Mouse (Mus musculus) c-Kit-positive CD71-positive TER-119-positive erythroid progenitor cells, embryonic 14.5 days (primary cell): ENCODE data around the gene Map3k5.

Source experiments
- DNase-seq: peaks from one replicate; pipeline ENCODE4 v3.0.0-alpha.2; 2013; ENCODE audit warnings: low spot score

Gene Map3k5

DNA sequence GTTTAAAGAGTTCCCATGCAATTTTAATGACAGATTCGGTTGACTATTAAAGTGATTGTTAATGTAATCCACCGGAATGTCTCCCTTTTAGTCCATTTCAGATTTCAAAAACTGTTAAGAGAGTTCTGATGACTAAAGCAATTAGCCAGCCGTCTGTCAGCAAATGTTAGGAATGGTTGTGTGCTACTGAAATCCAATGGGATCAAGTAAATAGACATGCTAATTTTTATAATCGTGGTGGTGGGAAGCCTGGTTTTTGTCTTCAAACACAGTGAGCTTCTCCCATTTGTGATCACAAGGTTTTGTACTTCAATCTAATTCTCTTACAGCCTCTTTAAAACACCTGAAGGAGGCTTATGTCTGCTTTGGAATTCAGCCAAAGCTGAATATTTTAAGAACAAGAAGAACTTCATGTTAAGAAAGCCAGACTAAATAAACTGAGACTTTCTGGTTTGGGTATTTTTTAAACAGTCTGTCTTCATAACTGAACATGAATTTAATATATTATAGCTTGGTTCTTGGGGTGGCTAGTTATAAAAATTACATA lies 1.6 kb downstream of the Map3k5 start:
- DNase-seq, result no peak

DNA sequence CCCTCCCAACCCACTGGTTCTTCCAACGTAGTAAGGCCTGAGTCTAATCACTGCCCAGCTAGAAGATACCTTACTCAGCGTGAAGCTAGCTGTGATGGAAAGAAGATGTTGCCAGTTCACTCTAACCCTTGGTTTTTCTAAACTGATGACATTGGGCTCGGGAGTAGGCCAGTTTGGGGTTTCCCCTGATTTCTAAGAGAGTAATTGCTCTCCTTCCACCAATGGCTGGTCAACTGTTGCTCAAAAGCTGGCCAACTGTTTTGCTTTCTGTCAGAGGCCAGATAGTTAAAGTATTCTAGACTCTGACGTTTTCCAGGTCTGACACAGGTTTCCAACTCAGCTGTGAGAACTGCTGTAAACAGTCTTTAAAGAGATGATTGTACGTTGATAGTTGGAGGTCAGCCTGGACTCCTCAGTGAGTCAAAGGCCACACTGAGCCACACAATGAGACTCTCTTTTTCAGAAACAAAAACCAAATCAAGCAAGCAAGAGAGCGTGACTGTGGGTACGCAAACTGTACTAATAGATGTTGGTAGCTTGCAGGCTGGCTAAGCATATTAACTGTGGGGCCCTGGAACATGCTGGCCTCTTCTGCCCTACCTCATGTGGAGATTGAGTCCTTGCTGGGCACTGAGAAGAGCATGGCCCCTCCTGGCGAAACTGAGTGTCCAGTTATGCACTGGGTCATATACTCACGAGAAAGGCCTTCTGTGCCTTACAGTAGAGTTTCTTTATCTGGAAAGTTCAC lies 2.9 kb downstream of the Map3k5 start:
- DNase-seq, result no peak

DNA sequence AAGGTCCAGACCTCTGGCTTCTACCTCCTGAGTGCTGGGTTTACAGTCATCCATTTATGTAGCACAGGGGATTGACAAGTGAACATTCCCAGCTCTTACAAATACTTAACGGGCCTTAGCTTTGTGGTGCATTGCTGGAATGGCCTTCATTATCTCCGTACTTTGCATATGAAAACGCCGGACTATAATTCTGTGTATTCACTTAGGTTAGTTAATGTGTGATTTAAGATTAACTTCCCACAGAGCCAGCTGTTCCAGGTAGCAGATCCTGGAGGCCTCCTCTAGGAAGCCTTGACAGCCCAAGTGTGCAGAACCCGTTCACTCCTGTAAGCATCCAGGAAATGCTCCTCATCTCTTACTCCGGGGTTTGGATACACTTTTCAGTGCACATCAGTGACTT lies 4.5 kb downstream of the Map3k5 start:
- no peak for DNase-seq

DNA sequence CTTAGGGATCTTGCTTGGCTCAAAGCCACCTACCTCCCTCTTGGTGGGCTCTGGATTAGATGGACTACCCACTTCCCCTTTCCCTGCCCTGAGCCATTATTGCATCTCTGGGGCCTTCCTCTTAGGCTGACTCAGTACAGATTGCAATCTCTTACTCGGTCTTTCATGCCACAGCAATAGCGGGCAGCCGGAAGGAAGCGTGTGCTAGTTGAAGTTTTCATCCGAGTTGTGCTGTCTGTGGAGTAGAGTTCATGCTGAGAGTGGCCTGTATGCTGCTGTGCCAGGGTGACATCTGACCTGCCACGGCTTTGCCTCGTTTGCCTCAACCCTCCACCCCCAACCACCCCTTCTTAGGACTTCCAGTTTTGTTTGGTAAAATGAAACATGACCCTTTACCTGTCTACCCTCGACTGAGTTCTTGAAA lies 5.0 kb downstream of the Map3k5 start:
- no peak for DNase-seq

DNA sequence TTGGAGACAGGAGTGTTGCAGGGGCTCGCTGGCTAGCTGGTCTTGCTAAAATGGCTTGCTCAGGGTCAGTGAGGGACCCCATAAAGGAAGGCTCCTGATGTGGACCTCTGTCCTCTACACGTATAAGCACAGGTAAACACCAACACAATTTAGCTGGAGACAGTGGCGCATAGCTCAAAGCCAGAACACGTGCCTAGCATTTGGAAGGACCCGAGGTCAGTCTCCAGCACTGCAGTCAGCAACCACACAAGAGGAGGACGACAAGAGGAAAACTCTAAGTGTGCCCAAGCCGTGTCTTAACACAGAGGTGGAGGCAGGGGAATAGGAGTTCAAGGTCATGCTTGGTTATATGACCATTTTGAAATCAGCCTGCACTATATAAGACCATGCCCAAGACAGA lies 5.9 kb downstream of the Map3k5 start:
- DNase-seq, result no peak

DNA sequence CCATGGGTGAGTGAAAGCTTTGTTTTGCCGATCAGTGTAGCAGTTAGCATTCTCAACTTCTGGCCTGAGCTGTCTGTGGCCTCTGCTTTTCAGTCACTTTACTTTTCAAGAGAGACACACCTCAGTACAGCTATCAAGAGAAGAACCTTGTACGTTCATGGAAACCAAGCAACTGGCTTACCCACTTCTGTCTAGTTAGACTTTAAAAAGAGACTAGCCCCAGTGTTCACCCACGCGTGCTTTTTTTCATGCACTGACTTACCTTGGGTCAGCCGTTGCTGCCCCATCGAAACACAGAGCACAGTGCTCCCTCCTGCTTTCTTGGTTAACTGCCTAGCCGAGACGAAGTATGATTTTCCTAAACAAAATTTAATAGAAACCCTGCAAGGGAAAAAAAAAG lies 6.4 kb downstream of the Map3k5 start:
- no peak for DNase-seq

DNA sequence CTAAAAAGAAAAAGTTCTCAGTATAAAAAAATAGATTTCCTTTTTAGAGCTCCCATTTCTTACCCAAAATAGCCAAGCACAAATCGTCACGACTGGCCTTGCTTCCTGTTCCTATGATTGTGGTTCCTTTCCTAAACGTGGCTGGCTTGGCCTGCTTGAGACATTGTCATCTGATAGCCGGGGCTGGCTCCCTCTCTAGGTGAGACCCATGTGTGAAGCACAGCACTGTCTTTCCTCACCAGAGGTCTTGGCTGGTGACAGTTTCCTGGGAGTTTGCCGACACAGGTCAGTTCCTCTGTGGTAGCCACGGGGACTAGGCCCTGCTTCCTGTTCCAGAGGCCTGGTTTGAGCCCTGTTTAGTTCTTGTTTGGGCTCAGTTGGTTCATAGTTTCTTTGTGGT lies 6.8 kb downstream of the Map3k5 start:
- DNase-seq, result no peak

DNA sequence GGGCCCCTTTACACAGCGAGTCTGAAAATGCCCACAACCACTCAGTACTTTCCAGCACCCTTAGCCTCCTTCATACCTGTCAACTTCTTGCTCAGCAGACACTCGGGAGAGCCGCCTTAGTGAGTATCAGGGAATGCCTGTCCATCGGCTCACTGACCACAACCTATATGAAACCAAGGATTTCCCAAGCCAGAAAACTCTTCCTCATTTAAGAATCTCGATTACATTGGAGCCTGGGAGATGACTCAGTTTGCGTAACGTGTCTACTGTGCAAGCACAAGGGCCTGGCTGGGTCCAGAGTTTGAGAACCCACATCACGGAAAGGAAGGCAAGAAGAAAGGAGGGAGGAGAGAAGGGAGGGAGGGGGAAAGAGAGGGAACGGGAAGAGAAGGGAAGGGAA lies 7.6 kb downstream of the Map3k5 start:
- no peak for DNase-seq

DNA sequence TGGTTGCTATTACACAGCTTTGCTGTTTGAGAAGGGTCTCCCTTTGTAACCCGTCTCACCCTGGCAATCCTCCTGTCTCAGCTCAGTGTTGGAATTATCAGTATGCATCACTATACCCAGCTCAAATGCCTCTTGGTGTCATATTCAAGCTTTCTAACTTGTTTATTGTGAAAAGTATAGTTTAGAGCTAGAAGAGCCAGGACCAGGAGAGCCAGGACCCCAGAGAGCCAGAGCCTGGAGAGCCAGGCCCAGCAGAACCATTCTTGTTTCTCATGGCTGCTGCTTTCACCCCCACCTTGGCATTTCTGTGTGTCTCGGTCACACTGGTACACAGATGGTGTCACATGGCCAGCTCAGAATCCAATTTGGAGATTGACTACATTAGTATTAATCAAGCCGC lies 8.3 kb downstream of the Map3k5 start:
- DNase-seq, result no peak

DNA sequence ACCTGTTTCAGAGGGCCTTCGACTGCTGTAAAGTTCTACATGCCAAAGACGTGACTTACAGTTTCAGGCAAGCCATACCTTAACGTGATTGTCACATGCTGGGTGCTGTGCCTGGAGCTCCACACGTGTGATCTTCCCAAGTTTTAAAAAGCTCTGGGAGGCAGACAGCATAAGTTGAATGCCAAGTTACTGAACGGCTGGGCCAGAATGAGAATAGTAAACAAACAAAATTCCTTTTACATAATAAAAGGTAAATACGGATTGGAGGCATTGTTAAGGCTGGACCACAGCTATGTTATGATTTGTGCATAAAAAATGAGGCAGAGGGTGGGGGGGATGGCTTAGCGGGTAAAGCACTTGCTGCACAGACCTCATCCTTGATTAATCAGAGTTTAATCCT lies 11.4 kb downstream of the Map3k5 start:
- no peak for DNase-seq

DNA sequence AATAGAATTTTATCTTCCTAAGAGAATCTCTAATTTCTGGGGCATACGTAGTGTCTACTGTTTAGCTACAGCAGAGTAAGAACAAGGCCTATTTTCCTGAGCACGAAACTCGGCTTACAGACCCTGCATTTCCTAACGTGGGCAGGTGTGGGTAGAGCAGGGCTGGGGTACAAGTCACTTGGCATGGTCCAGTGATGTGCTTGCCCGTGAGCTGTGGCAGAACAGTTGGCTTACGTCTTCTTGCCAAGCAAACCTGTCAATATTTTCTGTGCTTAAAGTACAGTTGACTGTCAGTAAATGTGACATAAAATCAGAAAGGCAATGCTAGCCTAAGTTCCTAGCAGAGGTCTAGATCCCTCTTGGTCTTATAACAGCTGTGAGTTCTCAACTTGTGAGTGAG lies 12.4 kb downstream of the Map3k5 start:
- DNase-seq, result no peak

DNA sequence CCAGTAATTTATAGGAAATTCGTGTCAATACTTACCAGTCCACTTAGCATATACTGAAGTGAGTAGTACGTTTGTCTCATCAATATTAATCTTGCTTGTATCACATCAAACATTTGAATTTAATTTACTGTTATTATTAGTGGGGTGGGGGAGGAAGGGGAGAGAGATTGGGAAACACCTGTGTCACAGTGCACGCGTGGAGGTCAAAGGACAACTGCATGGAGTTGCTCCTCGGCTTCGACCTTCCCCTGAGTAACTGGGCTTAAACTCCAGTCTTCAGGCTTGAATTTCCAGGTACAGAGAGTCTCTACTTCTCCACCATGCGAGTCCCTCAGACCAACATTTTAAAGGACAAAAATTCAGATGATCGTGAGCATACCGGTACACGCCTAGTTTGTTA lies 13.2 kb downstream of the Map3k5 start:
- DNase-seq, result no peak

DNA sequence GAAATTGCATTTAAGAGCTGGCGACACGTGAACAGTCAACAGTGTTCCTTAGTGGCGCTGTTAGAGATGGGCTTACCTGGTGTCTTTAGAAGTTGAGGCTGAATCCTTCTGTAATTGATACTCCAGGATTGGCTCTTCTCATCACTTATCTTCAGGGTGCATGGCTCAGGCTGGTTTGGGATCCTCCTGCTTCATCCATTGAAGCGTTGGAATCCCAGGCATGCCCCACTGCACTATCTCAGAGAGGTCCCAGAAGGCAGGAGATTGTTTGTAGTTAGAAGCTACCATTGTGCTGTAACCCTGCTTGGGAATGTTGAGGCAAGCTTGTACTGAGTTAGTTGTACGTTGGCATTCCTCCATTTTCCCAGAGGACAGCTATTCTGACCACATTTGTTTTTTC lies 13.6 kb downstream of the Map3k5 start:
- DNase-seq, result no peak

DNA sequence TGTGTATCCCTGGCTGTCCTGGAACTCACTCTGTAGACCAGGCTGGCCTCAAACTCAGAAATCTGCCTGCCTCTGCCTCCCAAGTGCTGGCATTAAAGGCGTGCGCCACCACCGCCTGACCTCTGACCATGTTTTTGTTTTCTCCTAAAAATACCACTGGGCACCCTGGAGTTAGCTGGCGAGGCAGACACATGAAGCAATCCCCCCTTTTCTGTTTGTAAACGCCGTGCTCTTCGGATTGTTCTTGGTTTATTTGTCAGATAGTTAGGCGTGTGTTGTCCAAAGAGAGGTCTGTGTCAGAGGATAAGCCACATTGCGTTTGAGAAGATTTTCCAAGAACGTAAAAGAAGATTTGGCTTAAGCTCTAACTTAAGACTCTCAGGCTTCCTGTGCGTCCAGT lies 14.1 kb downstream of the Map3k5 start:
- DNase-seq, result no peak

DNA sequence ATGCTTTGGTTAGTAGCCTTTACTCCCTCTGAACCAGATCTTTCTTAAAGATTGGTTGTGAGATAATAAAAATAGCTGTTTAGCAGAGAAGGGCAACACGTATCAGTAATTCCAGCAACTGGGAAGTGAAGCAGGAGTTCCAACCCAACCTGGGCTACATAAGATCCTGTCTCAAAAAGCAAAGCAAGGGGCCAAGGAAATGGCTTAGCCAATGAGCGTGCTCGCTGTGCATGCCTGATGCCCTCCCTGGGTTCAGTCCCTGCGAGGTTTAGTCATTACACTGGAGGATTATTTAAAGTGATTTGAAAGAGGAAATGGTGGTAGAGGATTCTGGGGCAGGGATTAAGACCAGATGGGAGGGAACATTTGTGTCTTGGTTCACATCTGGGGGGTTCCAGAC lies 14.8 kb downstream of the Map3k5 start:
- no peak for DNase-seq

DNA sequence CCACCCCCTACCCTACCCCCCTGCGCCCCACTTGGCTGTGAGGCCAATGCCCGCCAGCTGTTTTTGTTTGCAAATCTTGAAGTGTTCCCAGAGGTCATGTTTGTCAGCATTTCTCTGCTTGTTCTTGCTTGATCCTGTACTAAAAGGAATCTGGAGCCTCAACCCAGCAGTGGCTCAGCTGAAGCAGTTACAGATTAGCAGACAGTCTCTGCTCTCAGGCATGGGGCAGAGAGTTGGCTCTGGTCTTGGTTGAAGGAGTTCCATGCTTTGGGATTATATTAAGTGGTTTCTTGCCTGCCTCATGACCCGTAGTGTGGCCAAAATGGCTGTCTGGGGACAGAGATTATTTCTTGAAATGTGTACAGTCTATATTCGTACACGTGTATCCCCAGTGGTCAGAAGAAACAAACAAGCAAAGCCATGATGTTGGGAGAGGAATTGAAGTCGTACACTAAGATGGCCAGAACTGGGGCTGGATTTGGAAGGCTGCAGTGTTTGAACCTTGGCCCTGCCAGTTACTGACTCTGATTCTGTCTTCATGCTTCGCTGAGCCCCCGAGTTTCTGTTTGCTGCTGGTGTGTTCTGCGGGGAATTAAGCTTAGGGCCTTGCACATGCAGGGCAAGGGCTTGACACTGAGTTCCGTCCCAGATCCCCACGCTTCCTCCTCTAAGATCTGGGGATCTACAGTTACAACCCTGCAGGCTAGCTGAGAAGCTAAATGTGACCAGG lies 18.9 kb downstream of the Map3k5 start:
- DNase-seq, result no peak

DNA sequence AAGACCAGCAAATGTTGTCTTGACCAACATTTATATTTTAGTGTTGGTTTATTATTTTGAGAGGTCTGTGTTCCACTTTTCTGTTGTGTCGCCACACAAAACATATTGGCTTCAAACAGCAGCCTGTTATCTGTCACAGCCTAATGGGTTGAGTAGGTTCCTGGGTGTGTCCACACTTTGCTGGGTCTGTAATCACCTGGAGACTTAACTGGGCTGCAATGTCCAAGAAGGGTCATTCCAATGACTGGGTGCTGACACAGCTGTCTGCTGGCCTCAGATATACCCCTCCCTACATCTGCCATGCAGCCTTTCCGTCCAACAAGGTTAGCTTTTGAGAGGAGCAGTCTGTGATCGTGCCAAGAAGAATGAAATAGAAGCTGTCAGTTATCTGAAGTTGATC lies 20.3 kb downstream of the Map3k5 start:
- DNase-seq, result no peak

DNA sequence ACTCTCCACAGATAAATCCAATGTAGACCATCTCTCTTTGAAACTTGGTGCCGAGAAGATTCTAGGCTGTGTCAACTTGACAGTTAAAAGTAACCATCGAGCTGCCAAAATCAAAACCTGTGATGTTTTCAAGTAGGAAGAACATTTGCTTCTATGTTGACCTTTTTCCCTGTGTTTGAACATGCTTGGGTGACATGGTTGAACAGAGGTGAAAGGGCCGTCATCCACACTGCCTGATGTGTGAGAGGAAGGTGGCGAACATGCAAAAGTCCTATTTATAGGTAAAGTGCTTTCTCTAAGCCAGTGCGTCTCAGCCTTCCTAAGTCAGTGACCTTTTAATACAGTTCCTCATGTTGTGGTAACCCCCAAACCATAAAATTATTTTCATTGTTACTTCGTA lies 21.5 kb downstream of the Map3k5 start:
- no peak for DNase-seq

DNA sequence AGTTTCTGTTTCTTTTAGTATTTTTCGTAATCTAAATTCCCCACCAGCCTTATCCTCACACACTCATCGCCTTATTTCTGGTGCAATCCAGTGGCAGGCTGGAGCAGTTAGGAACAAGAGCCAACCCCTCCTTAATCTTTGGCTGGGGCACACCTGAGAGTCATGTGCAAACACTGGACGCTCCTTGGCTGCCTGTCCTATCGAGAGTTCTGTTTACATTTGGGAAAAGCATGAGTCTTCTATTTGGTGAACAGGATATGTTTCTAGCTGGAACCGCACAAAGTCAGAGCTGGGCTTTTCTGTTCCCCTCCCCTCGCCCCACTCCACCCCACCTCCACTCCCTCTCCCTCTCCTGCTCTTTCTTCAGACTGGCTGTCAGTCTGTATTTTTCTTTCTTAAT lies 22.5 kb downstream of the Map3k5 start:
- no peak for DNase-seq

DNA sequence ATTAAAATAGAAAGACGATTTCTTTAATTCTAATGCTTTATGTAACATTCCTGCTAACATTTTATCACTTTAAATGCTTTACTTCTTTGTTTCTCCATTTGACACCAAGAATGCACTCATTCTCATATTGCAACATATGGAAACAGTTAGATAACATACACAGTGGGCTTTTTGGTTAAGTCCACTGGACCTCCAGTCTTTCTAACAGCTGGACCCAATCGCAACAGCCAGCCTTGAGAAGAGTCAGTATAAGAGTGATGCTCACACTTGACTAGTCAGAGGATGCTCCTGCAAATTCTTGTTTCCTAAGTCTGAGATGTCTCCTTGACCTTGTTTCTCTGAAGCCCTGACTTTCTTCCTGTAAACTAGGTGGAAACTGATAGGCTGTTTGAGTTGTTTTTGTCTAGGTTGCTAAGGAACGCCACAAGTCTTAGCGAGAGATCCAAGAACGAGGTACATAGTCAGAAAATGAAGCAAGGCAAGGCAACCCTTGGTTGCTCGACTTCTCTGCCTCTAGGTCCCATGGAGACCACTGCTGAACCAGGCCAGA lies 26.6 kb downstream of the Map3k5 start:
- no peak for DNase-seq

DNA sequence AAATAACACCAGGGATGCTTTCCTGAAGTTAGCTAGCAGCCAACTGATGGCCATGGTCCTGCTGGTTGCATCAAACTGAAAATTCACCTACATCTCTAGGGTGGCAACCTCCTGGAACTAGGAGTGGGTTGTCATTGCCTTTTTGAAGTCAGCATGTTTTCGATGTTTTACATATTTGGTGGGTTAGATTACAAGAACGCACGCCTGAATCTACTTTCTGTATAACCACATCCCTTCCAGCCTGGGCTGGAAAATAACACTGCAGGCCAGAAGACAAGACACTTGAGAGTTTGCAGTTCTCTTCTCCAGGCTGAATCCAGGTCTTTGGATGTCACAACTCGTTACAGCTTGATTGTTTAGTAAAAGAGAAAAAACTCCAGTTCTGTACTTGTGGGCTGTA lies 28.5 kb downstream of the Map3k5 start:
- DNase-seq, result no peak

DNA sequence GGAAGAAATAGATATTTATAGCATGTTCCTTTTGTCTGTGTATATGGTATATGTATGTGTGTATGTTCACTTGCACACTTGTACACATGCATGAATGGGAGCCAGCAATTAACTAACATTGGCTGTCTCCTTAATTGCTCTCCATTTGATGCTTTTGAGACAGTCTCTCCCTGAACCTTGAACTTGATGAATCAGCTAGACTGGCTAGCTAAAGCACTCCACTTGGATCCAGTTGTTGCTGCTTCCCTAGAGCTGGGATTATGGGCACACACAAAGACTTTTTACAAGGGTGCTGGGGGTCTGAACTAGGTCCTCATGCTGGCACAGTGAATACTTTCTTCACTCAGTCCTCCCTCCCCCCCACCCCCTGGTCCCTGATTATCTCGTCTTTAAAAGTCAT lies 28.9 kb downstream of the Map3k5 start:
- DNase-seq, result no peak

DNA sequence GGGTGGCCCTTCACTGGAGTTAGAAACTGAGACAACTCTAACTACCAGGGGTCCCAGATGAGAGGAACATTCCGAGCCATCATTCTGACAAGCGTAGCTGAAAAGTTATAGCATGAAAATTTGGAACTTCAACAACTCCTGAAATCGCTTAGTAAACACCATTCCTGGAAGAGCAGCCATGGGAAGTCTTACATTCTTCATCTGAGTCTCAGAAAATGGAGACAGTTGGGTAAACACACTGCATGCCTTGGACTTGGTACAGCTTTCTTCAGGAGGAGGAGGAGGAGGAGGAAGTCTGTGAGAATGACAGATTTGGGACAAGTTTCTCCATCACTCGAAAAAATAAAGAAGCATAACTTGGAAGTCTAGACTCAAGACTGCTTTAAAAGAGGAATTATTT lies 29.8 kb downstream of the Map3k5 start:
- no peak for DNase-seq
